Mouse (Mus musculus): ENCODE measurements around the gene Psmd11. TPM values are rescaled to one million over a fixed set of nuclear protein-coding genes. Genes with fewer than 3 reads are reported as not detected.
"Not testable (repeated sequence)": the region's sequence is repeated elsewhere in the genome, so short reads cannot be mapped to it uniquely, and the experiment has no call there.

Psmd11 gene
- polyA plus RNA-seq, 1 experiment from 2014 or later = 252 TPM

DNA sequence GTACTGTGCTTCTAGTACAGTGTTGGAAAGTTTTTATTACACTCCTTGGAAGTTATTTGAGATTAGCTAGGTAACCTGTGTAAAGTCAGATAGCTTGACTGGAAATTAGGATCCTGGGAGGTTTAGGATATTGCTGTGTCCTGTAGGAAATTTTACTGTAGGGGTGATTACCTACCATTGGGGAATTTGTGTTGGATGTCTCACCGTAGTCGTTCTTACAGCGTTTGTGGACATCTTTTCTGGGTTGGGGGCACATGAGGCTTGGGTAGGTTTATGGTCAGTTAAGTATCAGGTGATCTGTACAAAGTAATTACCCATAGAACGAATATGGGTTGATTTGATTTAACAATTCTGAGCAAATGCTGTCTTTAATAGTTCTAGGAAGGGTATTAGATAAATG is 31.8 kb upstream of the Psmd11 start:
- H3K36me3 ChIP-seq = peaks cover 36% of the 10 kb centered on the region
- no peaks in the 10 kb centered on the region for H3K27me3 ChIP-seq (replicated peaks)
- H3K27ac ChIP-seq = no peak overlapping the region
- no peak overlapping the region for H3K4me2 ChIP-seq
- no peaks in the 10 kb centered on the region for H3K4me1 ChIP-seq
- H3K9me3 ChIP-seq = no peaks in the 10 kb centered on the region
- no peak overlapping the region for H3K9ac ChIP-seq
- 88% methylated on average over 4 of the region's 4 CpGs for WGBS
- no peak for ATAC-seq (ENCODE audit: insufficient read depth, low FRiP score, low read depth)
- no peak overlapping the region for H3K4me3 ChIP-seq (replicated peaks)

DNA sequence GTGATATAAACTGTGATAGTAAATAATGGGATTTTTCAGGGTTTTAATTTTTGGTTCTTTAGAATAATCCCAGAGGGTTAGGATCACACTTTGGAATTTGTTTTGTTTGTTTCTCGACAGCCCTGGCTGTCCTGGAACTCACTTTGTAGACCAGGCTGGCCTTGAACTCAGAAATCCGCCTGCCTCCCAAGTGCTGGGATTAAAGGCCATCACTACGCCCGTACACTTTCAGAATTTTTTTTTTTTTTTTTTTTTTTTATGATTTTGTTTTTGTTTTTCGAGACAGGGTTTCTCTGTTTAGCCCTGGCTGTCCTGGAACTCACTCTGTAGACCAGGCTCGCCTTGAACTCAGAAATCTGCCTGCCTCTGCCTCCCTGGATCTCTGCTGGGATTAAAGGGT is 20.5 kb upstream of the Psmd11 start:
- peaks cover 30% of the 10 kb centered on the region for H3K36me3 ChIP-seq
- not testable (repeated sequence) for H3K9ac ChIP-seq; H3K4me2 ChIP-seq; H3K4me1 ChIP-seq; H3K27ac ChIP-seq; ATAC-seq (ENCODE audit: insufficient read depth, low FRiP score, low read depth); H3K9me3 ChIP-seq; H3K27me3 ChIP-seq (replicated peaks); H3K4me3 ChIP-seq (replicated peaks)
- 96% methylated on average over 6 of the region's 6 CpGs for whole genome bisulfite sequencing

DNA sequence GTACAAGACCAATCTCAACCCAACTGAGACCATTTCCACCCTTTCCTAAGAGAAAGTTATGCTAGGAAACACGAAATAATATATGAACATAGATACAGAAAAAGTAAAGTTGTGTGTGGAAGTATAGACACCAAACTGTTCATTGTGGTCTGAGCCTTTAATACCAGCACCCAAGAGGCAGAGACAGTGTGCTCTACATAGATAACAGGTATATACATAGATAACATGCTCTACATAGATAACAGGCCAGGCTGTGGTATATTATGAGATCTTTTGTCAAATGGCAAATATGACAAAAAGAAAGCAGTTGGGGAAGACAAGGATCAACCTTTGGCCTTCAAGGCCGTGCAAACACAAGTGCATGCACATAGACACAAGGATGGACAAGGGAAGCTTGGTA is 18.0 kb upstream of the Psmd11 start:
- Histone ChIP-seq H3K9me3 (no peaks in the 10 kb centered on the region), H3K4me1 (no peaks in the 10 kb centered on the region), H3K27me3 (replicated peaks) (no peaks in the 10 kb centered on the region), H3K4me3 (replicated peaks) (no peak overlapping the region), H3K36me3 (peaks cover 25% of the 10 kb centered on the region), H3K9ac (no peak overlapping the region), H3K4me2 (no peak overlapping the region), H3K27ac (no peak overlapping the region)
- no peak for ATAC-seq (ENCODE audit: insufficient read depth, low FRiP score, low read depth)
- 91% methylated on average over 2 of the region's 2 CpGs for WGBS

DNA sequence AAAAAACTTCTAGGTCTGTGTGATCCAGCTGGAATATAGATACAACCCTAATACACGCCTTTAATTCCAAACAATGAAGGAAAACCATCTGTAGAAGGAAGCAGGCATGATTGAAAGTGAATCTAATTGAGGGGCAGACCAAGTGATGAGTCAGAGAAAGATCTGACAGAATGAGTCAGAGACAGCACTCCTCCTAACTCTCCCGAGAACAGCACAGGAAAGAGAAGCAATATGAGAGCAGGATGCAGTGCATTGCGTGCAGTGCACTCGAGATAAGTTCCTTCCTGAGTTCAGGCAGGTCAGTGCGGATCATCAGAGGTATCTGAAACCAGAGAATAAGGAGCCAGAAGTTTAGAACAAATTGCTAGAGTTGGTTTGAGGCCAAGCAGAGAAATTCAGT is 11.3 kb upstream of the Psmd11 start:
- no peak overlapping the region for H3K4me3 ChIP-seq (replicated peaks)
- ATAC-seq (ENCODE audit: insufficient read depth, low FRiP score, low read depth) = no peak
- peaks cover 3% of the 10 kb centered on the region; the same call in 1 of the 2 replicates for H3K36me3 ChIP-seq
- no peaks in the 10 kb centered on the region for H3K9me3 ChIP-seq
- H3K4me2 ChIP-seq = no peak overlapping the region
- no peak overlapping the region for H3K27ac ChIP-seq
- H3K4me1 ChIP-seq = no peaks in the 10 kb centered on the region
- H3K9ac ChIP-seq = no peak overlapping the region
- H3K27me3 ChIP-seq (replicated peaks) = no peaks in the 10 kb centered on the region
- WGBS = 89% methylated on average over 5 of the region's 5 CpGs

DNA sequence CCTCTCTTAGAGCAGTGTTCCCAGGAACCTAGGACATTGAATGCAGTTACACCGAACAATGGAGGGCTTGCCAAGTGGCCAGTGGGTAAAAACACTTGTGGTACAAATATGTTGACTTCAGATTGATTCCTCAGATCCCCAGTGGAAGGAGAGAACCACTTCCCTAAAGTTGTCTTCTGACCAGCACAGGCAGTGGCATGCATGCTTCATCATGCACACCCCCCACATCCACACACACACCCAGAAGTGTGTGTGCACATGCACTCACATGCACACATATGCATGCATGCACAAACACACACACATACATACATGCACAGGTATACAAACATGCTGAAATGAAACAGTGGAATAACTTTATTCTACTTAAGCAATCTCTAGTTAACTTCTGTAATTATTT is 8.7 kb upstream of the Psmd11 start:
- no peak overlapping the region for H3K9ac ChIP-seq
- no peaks in the 10 kb centered on the region for H3K4me1 ChIP-seq
- H3K36me3 ChIP-seq = peaks cover 3% of the 10 kb centered on the region; the same call in 1 of the 2 replicates
- WGBS = 91% methylated on average over 1 of the region's 1 CpGs
- no peaks in the 10 kb centered on the region for H3K27me3 ChIP-seq (replicated peaks)
- no peak overlapping the region for H3K27ac ChIP-seq
- H3K4me3 ChIP-seq (replicated peaks) = no peak overlapping the region
- ATAC-seq (ENCODE audit: insufficient read depth, low FRiP score, low read depth) = no peak
- H3K4me2 ChIP-seq = no peak overlapping the region
- H3K9me3 ChIP-seq = no peaks in the 10 kb centered on the region

DNA sequence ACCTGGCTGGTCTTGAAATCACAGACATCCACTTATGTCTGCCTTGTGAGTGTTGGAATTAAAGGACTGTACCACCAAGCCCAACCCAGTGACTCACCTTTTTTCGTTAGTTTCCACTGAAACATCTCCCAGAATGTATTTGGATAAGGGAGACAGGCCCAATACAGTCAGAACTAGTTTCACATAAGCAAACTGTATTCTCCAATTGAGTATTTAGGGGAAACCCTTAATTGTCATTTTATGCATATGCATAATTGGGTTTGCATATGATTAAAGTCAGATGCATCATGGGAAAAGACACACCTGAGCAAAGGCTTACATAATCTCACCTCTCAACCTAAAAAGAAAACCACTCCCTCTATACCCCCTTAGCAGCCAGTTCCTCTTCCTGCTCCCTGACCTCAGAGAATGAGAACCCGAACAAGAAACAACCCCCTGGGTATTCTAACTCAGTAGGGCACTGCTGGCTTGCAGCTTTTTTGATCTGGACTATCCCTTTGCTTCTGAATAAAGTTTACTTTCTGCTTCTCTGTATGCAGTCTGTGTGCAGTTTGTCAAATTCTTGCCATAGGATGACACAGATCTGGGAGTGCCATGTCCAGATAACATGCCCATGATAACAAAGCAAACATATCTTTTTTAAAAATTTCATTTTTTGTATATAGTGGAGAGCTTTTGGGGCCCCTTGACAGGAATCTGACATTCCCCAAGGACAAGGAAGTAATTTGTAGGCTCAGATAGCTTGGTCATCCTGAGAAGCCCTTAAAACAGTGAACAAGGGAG is 8.0 kb upstream of the Psmd11 start:
- Histone ChIP-seq H3K36me3 (no peaks in the 10 kb centered on the region; the same call in 1 of the 2 replicates), H3K4me1 (no peaks in the 10 kb centered on the region), H3K9ac (no peak overlapping the region), H3K9me3 (no peaks in the 10 kb centered on the region), H3K27me3 (replicated peaks) (no peaks in the 10 kb centered on the region), H3K27ac (no peak overlapping the region), H3K4me3 (replicated peaks) (no peak overlapping the region), H3K4me2 (no peak overlapping the region)
- 51% methylated on average over 2 of the region's 2 CpGs for WGBS
- no peak for ATAC-seq (ENCODE audit: insufficient read depth, low FRiP score, low read depth)

DNA sequence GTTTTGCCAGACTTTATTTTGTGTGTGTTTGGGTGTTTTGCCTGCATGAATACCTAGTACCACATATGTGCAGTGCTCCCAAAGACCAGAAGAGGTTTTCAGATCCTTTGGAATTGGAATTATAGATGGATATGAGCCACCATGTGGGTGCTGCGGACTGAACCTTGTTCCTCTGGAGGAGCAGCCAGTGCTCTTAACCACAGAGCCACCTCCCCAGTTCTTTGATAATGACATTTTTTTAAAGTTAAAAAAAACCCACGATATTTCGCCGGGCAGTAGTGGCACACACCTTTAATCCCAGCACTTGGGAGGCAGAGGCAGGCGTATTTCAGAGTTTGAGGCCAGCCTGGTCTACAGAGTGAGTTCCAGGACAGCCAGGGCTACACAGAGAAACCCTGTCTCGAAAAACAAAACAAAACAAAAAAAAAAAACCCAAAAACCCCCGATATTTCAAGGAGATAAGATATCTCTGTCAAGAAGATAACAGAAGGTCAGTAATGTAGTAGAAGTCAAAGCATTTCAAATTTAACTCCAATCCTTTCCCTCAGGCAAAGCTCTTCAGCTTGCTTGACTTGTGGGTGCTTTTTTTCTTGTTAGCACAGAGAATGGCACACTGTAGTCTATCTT is 6.9 kb upstream of the Psmd11 start:
- no peak for ATAC-seq (ENCODE audit: insufficient read depth, low FRiP score, low read depth)
- Histone ChIP-seq H3K9me3 (no peaks in the 10 kb centered on the region), H3K27ac (no peak overlapping the region), H3K36me3 (no peaks in the 10 kb centered on the region), H3K4me1 (no peaks in the 10 kb centered on the region), H3K27me3 (replicated peaks) (no peaks in the 10 kb centered on the region), H3K4me3 (replicated peaks) (no peak overlapping the region), H3K9ac (no peak overlapping the region), H3K4me2 (no peak overlapping the region)
- WGBS = 76% methylated on average over 7 of the region's 7 CpGs

DNA sequence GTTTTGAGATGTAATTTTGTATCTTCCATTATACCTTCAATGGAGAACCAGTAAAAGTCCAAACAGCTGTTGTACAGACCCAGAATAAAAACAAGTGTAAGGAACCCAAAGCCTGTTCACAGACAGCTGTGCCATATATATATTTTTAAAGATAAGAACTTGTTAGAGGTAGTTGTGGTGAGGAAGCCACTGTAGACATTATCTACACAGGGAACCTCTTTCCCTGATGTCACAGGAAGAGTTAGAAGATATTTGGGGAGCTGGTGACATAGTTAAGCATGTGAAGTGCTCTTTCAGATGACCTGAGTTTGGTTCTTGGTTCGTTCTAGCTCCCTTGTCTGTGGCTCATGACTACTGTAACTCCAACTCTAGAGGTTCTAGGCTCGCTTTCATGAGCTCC is 3.7 kb upstream of the Psmd11 start:
- Histone ChIP-seq H3K27me3 (replicated peaks) (no peaks in the 10 kb centered on the region), H3K36me3 (no peaks in the 10 kb centered on the region), H3K4me2 (no peak overlapping the region), H3K27ac (no peak overlapping the region), H3K4me3 (replicated peaks) (no peak overlapping the region), H3K9ac (no peak overlapping the region), H3K4me1 (peaks cover 1% of the 10 kb centered on the region; the same call in 1 of the 2 replicates), H3K9me3 (no peaks in the 10 kb centered on the region)
- ATAC-seq (ENCODE audit: insufficient read depth, low FRiP score, low read depth) = no peak
- 77% methylated on average over 2 of the region's 2 CpGs for WGBS

DNA sequence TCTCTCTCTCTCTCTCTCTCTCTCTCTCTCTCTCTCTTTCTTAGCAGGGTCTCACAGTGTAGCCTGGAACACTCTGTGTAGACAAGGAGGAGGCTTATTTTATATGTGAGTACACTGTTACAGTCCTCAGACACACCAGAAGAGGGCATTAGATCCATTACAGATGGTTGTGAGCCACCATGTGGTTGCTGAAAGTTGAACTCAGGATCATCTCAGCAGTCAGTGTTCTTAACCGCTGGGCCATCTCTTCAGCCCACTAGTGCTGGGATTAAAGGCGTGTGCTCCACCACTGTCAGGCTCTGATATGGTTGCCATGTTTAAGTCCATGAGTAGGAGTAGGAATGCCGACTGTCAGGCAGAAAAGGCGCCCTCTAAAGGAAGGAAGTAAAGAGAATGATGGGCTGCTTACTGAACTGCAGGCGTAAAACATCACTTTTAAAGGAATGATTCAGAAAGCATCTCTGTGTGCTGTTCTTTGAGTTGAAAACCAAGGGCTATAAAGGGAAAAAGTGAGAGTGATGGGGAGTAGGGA is 3.1 kb upstream of the Psmd11 start:
- H3K4me1 ChIP-seq = peaks cover 4% of the 10 kb centered on the region; the same call in 1 of the 2 replicates
- no peaks in the 10 kb centered on the region for H3K27me3 ChIP-seq (replicated peaks)
- no peak overlapping the region for H3K9ac ChIP-seq
- H3K9me3 ChIP-seq = no peaks in the 10 kb centered on the region
- WGBS = 61% methylated on average over 5 of the region's 5 CpGs
- no peak overlapping the region for H3K4me2 ChIP-seq
- no peak overlapping the region for H3K27ac ChIP-seq
- no peak overlapping the region for H3K4me3 ChIP-seq (replicated peaks)
- ATAC-seq (ENCODE audit: insufficient read depth, low FRiP score, low read depth) = no peak
- no peaks in the 10 kb centered on the region for H3K36me3 ChIP-seq

DNA sequence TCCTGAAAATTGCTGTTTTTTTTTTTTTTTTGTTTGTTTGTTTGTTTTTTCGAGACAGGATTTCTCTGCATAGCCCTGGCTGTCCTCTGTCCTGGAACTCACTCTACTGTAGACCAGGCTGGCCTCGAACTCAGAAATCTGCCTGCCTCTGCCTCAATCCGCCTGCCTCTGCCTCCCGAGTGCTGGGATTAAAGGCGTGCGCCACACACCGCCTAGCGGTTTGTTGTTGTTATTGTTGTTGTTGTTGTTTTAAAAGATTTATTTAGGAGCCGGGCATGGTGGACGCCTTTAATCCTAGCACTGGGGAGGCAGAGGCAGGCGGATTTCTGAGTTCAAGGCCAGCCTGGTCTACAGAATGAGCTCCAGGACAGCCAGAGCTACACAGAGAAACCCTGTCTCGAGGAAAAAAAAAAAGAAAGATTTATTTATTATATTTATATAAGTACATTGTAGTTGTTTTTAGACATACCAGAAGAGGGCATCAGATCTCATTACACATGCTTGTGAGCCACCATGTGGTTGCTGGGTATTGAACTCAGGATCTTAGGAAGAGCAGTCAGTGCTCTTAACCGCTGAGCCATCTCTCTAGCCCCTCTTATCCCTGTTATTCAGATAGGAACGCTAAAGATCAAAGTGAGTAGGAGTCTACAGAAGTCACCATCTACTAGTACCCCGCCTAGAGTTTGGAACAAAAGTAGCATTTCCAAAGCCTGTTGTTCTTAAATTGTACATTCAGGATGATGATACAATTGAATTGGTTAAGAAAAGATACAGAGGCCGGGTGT is 2.2 kb upstream of the Psmd11 start:
- H3K27ac ChIP-seq; H3K27me3 ChIP-seq (replicated peaks); H3K4me1 ChIP-seq; ATAC-seq (ENCODE audit: insufficient read depth, low FRiP score, low read depth); H3K4me2 ChIP-seq; H3K36me3 ChIP-seq; H3K4me3 ChIP-seq (replicated peaks); H3K9me3 ChIP-seq; H3K9ac ChIP-seq: not testable (repeated sequence)
- WGBS = 79% methylated on average over 16 of the region's 16 CpGs

DNA sequence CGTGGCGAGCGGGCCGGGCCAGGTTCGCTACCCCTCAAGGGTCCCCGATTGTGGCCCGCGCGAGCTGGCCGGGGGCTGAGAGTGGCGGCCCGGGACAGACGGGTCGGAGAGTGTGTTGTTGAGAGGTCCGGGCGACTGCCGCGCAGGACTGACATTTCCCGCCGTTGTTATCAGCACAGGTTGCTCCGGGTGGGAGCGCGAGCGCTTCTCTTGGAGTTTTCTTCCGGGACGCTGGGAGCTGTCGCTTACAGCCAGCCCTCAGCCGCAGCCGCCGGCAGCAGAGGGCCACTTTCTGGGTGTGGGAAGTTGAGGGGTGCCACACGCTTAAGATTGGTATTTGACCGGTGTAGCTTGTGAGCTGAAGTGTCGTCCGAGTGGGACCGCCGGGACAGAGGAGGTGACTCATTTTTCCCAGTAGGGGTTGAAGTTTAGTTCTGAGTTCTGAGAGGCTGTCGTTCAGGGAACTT is 627 bp downstream of the Psmd11 start:
- Histone ChIP-seq H3K9ac (peak overlapping the region; percentile 87), H3K9me3 (no peaks in the 10 kb centered on the region), H3K4me3 (replicated peaks) (peak overlapping the region; percentile 95), H3K4me1 (peaks cover 4% of the 10 kb centered on the region; the same call in 1 of the 2 replicates), H3K4me2 (peak overlapping the region; percentile 75), H3K27ac (peak overlapping the region; percentile 71), H3K27me3 (replicated peaks) (no peaks in the 10 kb centered on the region), H3K36me3 (peaks cover 11% of the 10 kb centered on the region; the same call in 1 of the 2 replicates)
- under 1% methylated on average over 37 of the region's 37 CpGs for WGBS
- peak; percentile 34 for ATAC-seq (ENCODE audit: insufficient read depth, low FRiP score, low read depth)
